Mouse (Mus musculus) heart, postnatal 10 days (tissue): ENCODE data around the gene Gm20388. TPM values are rescaled to one million over a fixed set of nuclear protein-coding genes. Genes with fewer than 3 reads are reported as not detected.

Experiments
- DNase-seq, 2 experiments: peaks; one replicate each; pipeline ENCODE4 v3.0.0; 2021
- intact Hi-C: fragments of 180-260 bp; cut with DNase I; formaldehyde crosslinking; loops from one replicate; pipeline ENCODE4 v1.15.1; 2025
- total RNA-seq, 2 experiments: library from RNA; stranded (reverse); gene quantifications; 2 replicates each; pipeline ENCODE4 v1.2.3; 2021

The Gm20388 gene
- total RNA-seq, 2 experiments from 2014 or later = 2.0 to 2.2 TPM

DNA sequence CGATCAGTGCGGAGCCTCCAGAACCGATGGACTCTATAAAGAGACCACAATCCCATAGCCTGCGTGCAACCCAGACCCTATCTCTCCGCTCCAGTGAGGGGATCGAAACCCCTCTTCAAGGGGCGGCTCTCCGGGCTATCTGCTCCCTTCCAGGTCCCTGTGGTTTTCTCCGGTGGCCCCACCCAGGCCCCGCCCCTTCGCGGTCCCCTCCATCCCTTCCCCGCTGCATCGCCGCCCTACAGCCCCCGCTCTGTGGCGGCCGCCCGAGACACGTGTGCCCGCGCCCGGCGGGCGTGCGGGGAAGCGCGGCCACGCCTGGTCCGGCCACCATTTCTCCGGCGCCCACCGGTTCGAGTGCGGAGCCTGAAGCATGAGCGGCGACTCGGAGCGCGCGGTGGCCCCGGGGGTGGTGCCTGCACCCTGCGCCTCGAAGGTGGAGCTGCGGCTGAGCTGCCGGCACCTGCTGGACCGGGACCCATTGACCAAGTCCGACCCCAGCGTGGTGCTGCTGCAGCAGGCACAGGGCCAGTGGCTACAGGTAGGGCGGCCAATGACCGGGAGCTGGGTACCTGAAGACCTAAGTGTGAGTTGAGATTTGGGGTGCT, 3206.6 kb downstream of the Gm20388 start, which contains the start of gene Cpne7:
Gene Cpne7 (plus strand): TSS at position 248 of the 605 bp plus-strand sequence.
- DNase-seq = no peak
- intact Hi-C loops = no loop called here

DNA sequence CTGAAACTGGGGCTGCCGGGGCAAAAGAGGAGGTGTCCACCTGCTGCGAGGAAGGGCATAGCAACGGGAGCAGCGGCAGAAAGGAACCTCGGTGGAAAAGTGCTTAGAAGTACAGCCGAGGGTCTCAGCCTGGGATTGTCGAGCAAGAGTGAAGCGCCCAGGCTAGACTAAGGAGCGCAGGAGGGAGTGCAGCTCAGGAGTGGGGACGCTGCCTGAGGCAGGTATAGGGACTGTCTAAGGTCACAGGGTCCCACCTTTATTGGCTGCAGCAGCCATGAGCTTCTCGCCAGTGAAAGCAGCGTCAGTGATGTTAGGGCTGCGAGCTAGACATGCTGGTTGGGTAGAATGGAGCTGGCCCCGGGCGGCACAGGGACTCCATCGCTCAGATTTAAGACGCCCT, 3207.1 kb downstream of the Gm20388 start:
- intact Hi-C loops = no loop called here
- DNase-seq = no peak

DNA sequence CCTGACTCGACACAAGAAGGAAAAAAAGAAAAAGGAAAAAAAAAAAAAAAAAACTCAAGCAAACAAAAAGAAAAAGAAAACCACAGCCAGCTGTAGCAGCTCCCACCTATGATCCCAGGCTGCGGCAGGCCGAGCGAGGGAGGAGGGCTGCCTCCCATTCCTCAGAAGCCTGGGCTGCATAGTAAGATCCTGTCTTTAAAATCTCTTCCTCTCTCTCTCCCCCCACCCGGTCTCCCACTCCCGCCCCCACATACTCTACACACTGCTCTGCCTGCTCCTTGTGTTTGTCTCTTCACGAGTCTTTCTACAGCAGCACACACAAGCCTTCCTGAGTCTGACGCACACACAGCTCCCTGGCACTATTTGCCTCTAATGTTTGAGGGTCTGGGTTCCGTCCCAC, 3211.4 kb downstream of the Gm20388 start:
- DNase-seq = no peak
- intact Hi-C loops = no loop called here

DNA sequence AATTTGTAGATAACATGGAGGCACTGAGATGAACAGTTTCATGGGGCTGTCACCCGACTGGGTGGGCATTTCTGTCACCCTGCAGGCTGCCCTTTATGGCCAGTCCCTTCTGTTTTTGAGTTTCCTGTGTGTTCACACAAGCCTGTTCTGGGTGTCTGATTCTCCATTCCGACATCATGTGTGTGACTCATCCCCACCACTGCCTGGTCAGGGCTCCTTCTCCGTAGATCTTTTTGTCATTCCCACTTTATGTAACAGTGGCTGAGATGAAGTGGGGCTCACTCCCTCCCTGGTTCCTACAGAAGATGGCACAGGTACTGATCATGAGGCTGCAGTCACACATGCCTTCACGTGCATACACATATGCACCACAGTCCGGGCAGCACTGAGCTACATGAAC, 3212.0 kb downstream of the Gm20388 start:
- DNase-seq = no peak
- intact Hi-C loops = no loop called here

DNA sequence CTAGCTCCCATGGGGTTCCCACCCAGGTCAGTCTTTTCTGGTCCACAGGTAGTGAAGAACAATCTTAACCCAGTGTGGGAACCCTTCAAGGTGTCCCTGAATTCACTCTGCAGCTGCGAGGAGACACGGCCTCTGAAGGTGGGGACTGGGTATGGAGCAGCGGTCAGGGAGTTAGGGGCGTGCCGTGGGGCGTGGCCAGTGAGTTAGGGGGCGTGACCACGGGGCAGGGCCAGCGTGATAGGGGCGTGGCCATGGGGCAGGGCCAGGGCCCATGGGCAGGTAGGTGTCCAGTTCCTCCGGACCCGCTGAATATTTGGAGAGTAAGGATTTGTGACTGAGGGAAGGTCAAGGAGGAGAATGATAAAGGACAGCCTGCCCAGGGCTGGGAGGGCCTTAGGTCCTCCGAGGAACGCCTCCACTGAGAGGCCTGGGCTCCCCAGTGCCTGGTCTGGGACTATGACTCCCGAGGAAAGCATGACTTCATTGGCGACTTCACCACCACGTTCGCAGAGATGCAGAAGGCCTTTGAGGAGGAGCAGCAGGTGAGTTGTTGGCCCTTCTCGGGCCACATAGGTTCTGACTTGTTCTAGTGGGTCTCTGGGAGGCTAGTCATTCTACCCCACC, 3215.7 kb downstream of the Gm20388 start:
- intact Hi-C loops = no loop called here
- DNase-seq = no peak

DNA sequence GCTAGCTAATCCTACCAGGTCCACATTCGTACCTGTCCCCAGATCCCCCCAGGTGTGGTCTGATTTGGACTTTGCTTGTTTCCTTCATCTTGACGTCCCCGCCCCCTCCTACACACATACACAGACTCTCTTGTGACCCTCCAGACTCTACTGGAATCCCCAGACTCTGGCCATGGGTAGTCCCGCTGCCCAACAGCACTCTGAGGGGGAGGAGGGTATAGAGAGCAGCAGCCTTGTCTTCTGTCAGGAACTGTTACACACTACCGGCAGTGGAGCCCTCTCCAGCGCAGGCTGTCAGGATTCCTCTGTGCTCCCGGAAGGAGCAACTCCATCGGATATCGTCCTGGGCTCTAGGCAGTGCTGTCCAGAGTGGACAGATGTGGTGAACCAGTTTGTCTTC, 3220.4 kb downstream of the Gm20388 start:
- intact Hi-C loops = no loop called here
- DNase-seq = no peak

DNA sequence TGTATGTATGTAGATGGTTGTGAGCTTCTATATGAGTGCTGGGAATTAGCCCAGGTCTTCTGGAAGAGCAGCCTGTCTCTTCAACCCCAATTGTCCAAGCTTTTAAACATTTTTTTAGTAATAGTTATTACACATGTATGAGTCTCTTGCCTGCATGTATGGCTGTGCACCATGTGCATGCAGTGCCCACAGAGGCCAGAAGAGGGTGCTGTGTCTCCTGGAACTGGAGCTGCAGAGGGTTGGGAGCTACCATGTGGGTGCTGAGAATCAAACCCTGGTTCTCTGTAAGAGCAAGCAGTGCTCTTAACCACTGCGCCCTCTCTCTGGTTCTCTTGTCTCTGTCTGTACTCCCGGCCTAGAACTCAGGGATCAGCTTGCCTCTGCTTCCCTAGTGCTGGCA, 3222.3 kb downstream of the Gm20388 start:
- no peak for DNase-seq
- intact Hi-C loops = no loop called here

DNA sequence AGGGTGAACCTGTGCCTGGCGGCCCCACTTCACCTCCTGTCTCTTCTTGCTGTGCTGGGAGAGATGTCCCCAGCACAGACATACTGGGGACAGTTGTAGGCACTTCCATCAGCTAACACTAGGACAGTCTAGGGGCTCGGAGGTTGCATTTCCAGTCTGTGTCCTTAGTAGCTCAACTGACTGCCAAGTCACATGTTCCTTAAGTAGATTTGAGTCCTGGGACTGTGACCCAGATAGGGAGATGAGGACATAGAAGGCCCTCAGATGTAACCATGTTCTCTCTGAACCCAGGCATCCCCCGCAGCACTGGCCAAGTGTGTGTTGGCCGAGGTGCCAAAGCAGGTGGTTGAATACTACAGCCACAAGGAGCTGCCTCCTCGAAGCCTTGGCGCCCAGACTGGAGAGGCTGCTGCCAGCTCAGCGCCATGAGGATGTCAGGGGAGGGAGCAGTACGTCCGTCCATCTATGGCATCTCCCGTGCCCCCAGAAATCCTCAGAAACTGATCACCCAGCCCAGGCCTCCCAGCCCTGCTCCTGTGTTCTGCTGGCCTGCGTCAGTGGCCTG, 3223.6 kb downstream of the Gm20388 start:
- intact Hi-C loops = no loop called here
- no peak for DNase-seq

DNA sequence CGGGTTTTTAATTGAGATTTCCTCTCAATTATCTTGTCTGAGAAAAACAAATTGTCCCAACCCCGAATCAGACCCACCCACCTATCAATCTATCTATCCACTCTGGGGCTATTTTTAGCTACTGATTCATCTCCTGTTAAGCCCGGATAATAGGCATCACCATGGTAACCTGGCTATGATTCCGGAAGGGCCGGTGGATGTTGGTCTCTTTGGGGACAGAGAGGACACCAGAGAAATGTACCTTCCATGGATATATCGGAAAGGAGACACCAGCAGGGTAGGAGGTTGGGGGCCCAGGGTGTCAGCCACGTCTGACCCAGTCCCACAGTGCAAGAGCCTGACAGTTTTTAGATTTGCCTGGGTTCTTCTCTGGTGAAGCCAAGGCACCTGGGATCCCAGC, 3224.8 kb downstream of the Gm20388 start:
- intact Hi-C loops = no loop called here
- no peak for DNase-seq

DNA sequence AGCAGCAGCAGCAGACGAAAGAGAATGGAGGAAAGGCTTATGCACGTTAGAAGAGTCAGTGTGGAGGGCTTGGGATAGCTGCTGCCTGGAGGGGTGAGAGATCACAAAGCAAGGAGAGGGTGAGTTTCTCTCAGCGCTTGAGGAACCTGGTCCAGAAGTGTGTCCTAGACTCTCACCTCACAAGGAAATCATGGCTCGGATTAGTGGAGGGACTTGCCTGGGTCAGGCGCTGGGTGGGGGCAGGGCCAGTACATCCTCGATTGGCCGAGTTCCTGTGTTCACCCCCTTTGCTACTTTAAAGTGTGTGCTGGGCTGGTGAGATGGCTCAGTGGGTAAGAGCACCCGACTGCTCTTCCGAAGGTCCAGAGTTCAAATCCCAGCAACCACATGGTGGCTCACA, 3225.2 kb downstream of the Gm20388 start:
- intact Hi-C loops = no loop called here
- no peak for DNase-seq

DNA sequence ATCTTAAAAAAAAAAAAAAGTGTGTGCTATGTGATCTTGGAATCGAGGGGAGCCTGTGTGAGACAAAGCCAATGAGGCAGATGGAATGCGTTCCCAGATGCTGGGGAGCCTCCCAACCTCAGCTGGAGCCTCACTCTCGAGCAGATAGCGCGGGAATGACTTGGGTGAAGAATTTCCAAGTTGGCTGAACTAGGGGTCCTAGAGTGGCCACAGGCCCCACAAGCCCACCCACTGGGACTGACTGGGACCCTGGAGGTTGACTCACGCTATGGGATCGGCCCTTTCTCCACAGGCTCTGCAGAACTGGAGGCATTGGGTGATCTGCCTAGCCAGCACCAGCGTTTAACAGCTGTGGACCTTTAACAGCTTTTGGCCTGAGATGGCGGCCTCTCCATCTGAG, 3225.6 kb downstream of the Gm20388 start:
- intact Hi-C loops = no loop called here
- peak; percentile 60 to 65 for DNase-seq

DNA sequence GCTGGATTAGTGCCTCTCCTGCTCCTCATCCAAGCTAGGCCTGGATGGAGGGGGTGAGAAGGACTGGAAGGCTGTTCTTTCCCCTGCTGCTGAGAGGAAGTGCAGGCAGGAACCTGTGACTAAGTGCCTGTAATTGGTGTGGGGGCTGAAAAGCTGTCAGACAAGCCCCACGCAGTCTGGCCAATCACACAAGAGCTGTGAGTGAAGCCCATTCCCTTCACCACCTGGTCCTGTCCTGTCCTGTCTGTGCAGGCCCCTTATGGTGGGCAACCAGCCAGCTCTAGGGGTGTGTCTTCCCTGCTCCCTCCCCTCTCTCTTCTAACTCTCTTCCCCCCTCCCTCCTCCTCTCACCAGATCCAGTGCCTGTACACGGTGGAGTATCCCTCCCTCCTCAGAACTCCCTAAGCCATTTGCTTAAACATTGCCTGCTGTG, 3227.0 kb downstream of the Gm20388 start:
- DNase-seq = peak; percentile 72
- intact Hi-C loops = no loop called here

DNA sequence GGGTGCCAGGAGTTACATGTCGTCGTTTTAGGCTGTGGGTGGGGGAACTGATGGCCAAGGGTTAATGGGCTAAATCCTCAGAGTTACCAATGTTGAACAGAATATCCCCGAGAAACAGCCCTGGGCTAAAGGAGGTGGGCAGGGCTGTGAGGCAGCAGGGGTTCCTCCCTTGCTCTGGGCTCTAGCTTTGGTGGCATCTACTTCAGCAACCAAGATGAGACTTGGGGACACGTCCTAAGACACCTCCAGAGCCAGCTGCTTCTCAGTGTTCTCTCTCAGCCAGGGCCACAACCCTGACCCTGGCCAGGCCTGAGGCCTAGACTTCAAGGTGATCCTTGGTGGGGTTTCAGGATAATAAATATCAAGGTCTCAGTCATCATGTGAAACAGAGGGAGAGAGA, 3228.1 kb downstream of the Gm20388 start:
- no peak for DNase-seq
- intact Hi-C loops = no loop called here

DNA sequence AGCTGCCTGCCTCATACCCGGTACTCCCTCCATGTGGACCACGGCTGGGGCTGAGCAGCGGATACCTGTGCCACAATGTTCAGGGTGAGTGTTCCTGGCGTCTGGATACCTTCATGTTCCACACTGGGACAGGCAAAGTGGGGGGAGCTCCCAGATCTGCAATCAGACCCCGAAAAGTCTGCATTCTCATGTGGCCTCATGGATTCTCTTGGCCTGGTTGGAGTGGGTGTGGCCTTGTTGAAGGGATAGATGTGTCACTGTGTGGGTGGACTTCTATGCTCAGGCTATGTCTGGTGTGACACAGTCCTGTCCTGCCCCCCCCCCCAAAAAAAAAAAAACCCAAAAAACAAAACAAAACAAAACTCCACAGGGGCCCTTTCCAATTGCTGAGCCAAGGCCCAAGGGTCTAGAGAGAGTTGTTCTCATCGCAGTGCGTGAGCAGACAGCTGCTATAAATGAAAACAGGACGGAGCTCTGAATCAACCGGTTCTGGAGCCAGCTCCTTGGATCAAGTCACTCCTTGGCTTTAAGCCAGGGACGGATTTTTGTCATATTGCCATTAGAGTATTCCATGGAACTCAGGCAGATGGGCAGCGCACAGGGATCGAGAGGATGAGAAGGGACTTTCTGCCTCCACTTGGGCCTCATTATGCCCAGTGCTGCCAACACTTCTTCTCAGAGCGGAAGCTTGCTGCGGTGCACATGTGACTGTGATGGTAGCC, 3231.3 kb downstream of the Gm20388 start:
- intact Hi-C loops = no loop called here
- peak; percentile 96 for DNase-seq

DNA sequence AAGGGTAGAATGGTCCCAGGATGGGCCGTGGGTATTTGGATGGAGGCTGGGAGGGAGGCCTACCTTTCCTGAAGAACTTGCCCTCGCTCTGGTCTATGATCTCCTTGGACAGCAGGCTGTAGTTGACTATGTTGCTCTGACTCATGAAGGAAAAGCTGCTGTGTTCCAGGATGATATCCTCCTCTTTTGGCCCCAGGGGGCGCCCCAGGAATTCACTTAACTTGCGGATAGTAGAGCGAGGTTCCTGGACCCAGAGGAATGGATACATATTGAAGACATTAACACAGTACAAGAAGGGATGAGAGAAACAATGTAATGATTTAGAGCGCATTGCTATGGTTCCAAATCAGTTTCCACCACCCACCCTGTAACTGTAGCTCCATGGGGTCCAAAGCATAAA, 3234.6 kb downstream of the Gm20388 start:
- intact Hi-C loops = loop anchor here (1.0 kb wide), 1 partner anchor 45 kb away; no protein-coding TSS in a partner anchor
- DNase-seq = peak; percentile 51 to 64

DNA sequence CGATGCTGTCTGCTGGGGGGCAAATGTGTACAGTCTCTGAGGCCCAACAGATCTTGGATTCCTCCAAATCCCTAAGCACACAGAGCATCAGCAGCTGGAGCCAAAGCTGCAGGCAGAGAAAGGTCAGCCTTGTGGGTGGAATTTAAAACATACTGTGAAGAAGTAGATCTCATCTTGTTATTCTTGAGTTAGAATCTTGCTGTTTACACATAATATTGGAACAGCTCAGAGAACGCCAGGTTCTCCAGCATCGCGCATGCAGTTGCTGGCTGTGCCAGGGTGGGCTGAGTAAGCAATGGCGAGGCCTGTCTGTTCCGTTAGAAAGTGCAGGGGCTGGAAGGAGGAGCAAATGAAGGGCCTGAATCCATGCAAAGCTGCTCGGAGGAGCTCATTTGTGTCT, 3235.7 kb downstream of the Gm20388 start:
- DNase-seq = peak in 1 of 2 experiments; percentile 28

DNA sequence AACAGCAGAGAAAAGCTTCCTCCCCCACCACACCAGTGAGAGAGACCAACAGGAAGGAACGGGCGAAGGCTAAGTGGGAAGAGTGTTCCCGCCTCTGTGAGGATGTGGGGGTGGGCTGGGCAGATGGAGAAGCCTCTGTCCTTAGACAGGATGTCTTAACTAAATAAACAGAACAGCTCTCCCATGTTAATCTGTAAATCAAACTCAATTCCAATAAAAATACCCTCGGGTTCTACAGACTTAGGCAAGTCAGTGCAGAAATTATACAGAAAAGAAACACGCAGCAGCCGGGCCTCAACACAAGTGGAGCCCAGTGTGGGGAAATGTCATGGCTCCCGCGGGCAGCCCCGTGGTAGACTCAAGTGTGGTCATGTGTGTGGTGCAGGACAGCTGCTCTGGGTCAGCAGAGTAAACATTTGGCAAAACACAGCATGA, 3240.1 kb downstream of the Gm20388 start:
- DNase-seq = peak in 1 of 2 experiments; percentile 47
- intact Hi-C loops = no loop called here

More for the DNA sequence above, 3235.7 kb downstream of the Gm20388 start:
- intact Hi-C loops = no loop called here

DNA sequence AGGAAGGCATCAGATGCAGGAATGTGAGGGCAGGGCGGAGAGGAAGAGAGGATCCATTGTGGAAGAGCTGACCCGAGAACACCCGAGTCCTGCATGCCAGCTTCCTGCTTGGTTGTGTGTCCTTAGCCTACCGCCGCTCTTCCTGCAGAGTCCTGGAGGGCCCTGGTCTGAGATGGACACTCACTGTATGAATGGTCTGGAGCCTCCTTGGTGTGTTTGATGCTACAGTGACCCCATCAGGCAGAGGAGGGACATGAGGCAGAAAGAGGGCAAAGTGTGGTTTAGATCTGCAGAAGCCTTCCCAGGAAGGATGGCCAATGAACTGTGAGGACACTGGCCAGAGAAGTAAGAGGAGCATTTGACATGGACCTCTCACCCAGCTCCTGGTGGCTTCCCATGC, 3244.5 kb downstream of the Gm20388 start:
- peak; percentile 54 to 63 for DNase-seq
- intact Hi-C loops = loop anchor here (1.0 to 2.0 kb wide), 2 partner anchors 40 to 49 kb away; no protein-coding TSS in a partner anchor

DNA sequence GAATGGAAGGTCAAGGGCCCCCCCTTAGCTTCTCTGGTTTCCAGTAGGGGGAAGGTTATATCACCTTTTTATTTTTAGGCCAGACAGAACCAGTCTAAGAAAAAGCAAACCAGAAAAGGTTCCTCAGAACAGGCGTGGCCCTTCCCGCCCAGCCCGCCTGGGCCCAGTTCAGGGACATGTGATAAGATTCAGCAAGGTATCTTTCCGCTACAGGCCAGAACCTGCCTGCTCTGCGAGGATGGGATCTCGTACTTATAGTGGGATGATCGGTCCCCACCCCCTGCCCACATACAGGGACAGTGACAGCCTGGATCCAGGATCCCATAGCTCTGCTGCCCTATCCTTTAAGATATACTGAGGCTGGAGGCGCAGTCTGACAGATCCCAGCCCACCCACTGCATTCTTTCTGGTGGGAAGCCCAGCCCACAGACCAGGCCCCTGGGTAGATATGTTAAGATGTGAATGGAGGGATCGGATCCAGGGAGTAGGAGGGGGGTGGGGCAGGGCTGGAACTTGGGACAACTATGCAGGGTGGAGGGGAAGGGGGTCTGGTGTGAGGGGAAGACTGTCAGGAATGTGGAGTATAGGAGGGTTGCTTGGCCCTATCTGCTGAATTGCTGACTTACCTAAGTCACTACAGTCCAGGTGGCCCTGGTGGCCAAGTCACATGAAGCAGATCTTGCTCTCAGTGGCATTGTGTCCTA, 3245.6 kb downstream of the Gm20388 start:
- intact Hi-C loops = no loop called here
- DNase-seq = no peak

DNA sequence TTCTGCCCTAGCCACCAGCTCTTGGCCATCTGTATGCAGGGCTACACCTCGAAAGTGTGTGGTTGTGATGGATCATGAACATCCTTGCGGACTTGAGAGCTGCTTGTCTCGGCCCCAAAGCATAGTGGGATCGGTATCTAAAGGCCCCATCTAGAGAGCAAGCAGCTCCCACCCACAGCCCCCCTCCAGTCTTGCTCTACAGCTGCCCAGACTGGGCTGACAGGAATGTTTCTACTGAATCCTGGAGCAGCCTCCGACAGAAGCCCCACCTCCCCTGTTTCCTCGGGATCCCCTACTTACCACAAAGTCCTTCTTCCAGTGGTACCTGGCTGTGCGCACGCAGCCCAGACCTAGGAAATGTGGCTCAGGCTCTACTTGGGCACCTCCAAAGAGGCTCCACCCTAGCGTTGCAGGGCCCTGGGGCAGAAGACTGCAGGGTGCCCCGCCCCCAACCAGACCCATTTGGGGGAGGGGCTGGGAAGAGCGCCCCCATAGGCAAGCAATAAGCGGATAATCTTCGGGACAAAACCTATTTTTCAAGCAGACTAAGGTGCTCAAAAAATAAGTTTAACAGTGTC, 3247.3 kb downstream of the Gm20388 start, which contains the start of gene Sult5a1:
Gene Sult5a1 (minus strand): TSS at position 428 of the 578 bp plus-strand sequence.
- no peak for DNase-seq
- intact Hi-C loops = no loop called here
